Mouse (Mus musculus): Measurements from ENCODE around the gene Mapk8ip3.

The Mapk8ip3 gene

DNA sequence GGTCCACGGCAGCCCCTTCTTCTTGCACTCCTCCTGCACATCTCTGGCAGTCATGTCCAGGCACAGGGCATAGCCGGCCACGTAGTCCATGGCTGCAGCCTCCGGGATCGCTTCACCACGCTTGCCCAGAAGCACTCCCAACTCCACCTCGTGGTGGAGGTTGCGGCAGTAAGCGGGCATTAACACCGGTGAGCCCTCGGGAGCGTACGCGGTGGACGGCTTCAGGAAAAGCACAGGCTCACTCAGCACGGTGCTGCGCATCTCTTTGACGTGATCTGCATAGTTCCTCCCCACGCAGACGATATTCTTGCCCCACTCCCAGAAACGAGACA, 87.1 kb downstream of the Mapk8ip3 start:
- no peak for DNase-seq (ENCODE audit: low read depth, low spot score)

DNA sequence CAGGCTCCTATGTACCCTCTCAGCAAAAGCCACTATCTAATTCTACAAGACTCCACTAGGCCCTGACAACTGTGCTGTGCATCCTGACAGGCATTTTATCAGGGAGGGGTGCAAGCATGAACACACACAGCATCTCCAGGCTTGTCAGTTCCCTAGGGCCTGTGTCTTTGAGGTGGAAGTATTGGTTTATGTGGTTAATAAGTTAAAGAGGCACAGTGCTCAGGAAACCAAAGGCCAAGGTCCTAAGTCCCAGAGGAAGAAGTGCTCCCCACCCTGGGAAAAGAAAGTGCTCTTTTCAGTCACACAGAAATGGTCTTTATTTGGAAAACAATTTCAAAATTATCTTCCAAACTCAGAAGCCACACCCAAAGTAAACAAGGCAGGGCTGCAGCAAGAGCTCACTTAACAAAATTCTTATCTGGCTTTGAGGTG, 88.2 kb downstream of the Mapk8ip3 start:
- DNase-seq (ENCODE audit: low read depth, low spot score), result no peak

DNA sequence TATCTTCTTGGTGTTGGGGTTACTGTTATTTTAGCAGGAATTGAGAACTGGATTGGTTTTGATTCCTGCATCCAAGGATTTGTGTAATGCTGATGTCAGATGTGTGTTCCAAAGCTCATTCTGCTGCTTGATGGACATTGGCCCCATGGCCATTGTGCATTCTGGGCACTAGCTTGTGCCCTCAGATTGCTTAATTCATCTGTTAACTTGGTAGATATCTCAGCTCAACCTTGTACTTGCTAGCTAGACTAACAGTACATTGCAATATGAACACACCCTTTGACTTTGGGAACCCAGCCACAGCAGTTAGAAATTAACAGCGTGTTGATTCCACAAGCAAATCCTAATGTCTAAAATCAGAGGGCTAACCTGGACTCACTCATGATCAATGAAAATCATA, 89.4 kb downstream of the Mapk8ip3 start:
- no peak for DNase-seq (ENCODE audit: low read depth, low spot score)

DNA sequence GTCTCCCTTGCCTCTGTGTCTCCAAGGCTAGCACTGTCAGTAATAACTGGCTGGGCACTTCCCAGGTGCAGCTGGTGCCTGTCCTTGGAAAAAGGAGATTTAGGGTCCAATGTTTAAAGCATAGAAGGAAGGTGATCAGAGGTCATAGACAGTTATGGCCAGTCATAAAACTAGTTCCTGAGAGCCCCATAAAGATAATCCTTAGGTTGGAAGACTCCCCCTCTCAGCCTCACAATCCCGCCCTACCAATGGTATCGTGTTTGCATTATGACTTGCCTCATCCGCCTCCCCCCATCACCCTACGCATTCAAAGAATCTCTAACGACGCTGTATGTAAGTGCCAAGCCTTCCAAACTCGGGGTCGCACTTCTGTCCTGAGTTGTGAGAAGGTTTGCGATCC, 92.3 kb downstream of the Mapk8ip3 start:
- DNase-seq (ENCODE audit: low read depth, low spot score), result no peak

DNA sequence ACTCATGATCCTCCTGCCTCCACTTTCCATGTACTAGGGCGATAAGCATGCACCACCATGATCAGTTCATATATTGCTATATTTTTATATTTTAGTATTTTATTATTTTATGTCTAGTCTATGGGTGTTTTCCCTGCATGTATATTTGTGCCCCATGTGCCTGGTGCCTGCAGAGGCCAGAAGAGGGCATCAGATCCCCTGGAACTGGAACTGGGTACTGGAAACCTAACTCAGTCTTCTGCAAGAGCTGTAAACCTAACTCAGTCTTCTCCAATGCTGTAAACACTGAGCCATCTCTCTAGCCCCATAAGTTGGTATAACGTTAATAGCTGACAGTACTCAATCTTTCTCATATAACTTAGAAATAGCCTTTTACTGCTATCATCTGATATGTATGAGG, 94.1 kb downstream of the Mapk8ip3 start:
- DNase-seq (ENCODE audit: low read depth, low spot score), result no peak

All from retina, postnatal 7 days (tissue).